Mouse (Mus musculus): Measurements from ENCODE around the gene Calml4. TPM values are rescaled to one million over a fixed set of nuclear protein-coding genes. Genes with fewer than 3 reads are reported as not detected.

Gene Calml4
- total RNA-seq (2023), result under 1 TPM in 1 of 2 experiments, not detected in 1; 0.57 TPM

GRCm38 (mm10) chr9:62857719-62858261 is at the start of gene Calml4:
Gene Calml4, plus strand, starts transcription at chr9:62858080.

GRCm38 (mm10) chr9:62811516-62812121 is 46.3 kb upstream of the Calml4 start, which contains the start of gene Fem1b:
Gene Fem1b, minus strand, starts transcription at chr9:62811934.

GRCm38 (mm10) chr9:62838506-62839171 is 19.2 kb upstream of the Calml4 start, which contains the start of gene Cln6:
Gene Cln6, plus strand, starts transcription at chr9:62838785.

Other genes starting within 250 kb of the Calml4 start
- not detected for gene Itga11, start 180.3 kb upstream of the Calml4 start, total RNA-seq (2023)
- gene Fem1b, start 46.1 kb upstream of the Calml4 start, total RNA-seq (2023), result 10 to 100 TPM; 10.0 to 12.0 TPM
- 10 to 100 TPM; 22.5 to 31.6 TPM for gene Cln6, start 19.3 kb upstream of the Calml4 start, total RNA-seq (2023)
- gene Pias1, start 129.8 kb downstream of the Calml4 start, total RNA-seq (2023), result 10 to 100 TPM; 76.5 to 76.9 TPM

Data from neutrophil, adult 59 days (primary cell).